Mouse (Mus musculus) thymus, adult 2 months (tissue): ENCODE data around the gene Maml3. TPM values are rescaled to one million over a fixed set of nuclear protein-coding genes. Genes with fewer than 3 reads are reported as not detected.

Experiments used
- DNase-seq: peaks from one replicate; pipeline ENCODE4 v3.0.0; 2021
- H3K27ac ChIP-seq: fragments of 200-500 bp; 2 replicates; pipeline ENCODE4 v1.5.1; 2012; ENCODE audit warnings: low read length, control low read depth; ENCODE audit not compliant: control insufficient read depth, insufficient read depth
- H3K27me3 ChIP-seq: fragments of 200-500 bp; 2 replicates; pipeline ENCODE4 v1.6.1; 2012; ENCODE audit warnings: mild to moderate bottlenecking, low read length, moderate library complexity, mixed read lengths; ENCODE audit not compliant: control insufficient read depth, insufficient read depth
- H3K36me3 ChIP-seq: fragments of 200-500 bp; 2 replicates; pipeline ENCODE4 v1.6.1; 2012; ENCODE audit warnings: mild to moderate bottlenecking, low read length, moderate library complexity; ENCODE audit not compliant: control insufficient read depth, insufficient read depth
- H3K4me1 ChIP-seq: fragments of 200-500 bp; replicated peaks from 2 replicates; pipeline ENCODE4 v1.6.1; 2012; ENCODE audit warnings: low read length; ENCODE audit not compliant: control insufficient read depth, insufficient read depth
- H3K4me3 ChIP-seq: fragments of 200-500 bp; 2 replicates; pipeline ENCODE4 v1.5.1; 2012; ENCODE audit warnings: mild to moderate bottlenecking, low read length, control low read depth, moderate library complexity; ENCODE audit not compliant: control insufficient read depth, insufficient read depth
- CTCF ChIP-seq: fragments of 200-500 bp; IDR thresholded peaks from 2 replicates; pipeline ENCODE4 v1.5.1; 2012; ENCODE audit warnings: mild to moderate bottlenecking, control low read depth, low read length, moderate library complexity, borderline replicate concordance; ENCODE audit not compliant: control insufficient read depth, poor library complexity, insufficient read depth; ENCODE audit errors: extremely low read depth
- POLR2A ChIP-seq: fragments of 200-500 bp; IDR thresholded peaks from 2 replicates; pipeline ENCODE4 v1.6.1; 2012; ENCODE audit warnings: mild to moderate bottlenecking, low read length, control low read depth, moderate library complexity; ENCODE audit not compliant: control insufficient read depth, poor library complexity, insufficient read depth; ENCODE audit errors: extremely low read depth
- WGBS: fragments of 180-500 bp; shearing (Covaris S2); methylation state at CpG from one replicate; pipeline ENCODE4 v1.1.7; 2018; 5-methylcytosine and 5-hydroxymethylcytosine counted together
- polyA plus RNA-seq: library from polyadenylated mRNA; depleted of rRNA; stranded (reverse); fragments of >200 nt; gene quantifications from 2 replicates; pipeline ENCODE4 v1.2.3, GENCODE M21; 2012

Maml3 gene
- polyA plus RNA-seq, 1 experiment = 3.5 TPM

DNA sequence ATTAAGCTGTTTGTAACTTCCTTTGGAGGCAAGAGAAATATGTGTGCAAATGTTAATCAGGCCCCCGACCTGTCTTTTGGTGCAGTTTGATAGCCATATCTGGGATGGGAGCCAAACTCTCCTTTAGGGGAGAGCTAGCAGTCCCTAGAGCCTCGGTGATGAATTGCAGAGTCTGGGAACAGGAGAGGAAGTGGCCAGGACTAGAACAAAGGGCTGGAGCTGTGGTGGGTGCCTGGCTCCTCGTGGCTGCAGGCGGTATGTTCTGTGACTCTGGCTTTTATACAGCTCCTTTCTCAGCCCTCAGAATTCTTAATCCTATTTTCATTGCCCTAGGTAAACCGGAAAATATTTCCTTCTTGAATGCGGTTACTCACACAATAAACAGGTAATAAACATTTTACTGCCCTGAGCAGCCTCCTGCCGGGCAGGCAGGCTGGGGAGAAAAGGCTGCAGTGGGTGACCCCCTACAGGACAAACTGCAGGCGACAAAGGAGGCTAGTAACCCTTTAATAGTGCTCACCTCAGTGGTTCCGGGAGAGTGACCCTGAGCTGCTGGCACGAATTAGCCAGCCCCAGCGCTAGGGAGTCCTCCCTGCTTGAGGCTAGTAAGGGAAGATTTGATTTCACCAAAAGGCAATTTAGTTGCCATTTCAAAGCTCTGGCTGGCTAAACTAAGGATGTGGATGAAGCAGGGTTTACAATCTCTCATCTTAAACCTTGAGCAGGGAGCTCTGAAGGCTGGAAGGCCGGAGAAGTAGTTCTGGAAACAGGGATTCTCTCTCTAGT lies 365.6 kb downstream of the Maml3 start:
- no peak overlapping the region for H3K4me3 ChIP-seq
- H3K27me3 ChIP-seq = no peaks in the 10 kb centered on the region
- TF ChIP-seq CTCF (no peak), POLR2A (no peak)
- no peak for DNase-seq
- peaks cover 15% of the 10 kb centered on the region for H3K4me1 ChIP-seq
- no peak overlapping the region for H3K27ac ChIP-seq
- H3K36me3 ChIP-seq = no peaks in the 10 kb centered on the region
- 25% methylated on average over 12 of the region's 12 CpGs for WGBS

GRCm38 (mm10) chr3:51733685-51734084 lies 371.2 kb downstream of the Maml3 start:
- no peak overlapping the region for H3K4me3 ChIP-seq
- no peak for TF ChIP-seq CTCF
- no peak for TF ChIP-seq POLR2A
- H3K36me3 ChIP-seq = no peaks in the 10 kb centered on the region
- 97% methylated on average over 3 of the region's 3 CpGs for WGBS
- H3K27me3 ChIP-seq = no peaks in the 10 kb centered on the region
- peaks cover 34% of the 10 kb centered on the region for H3K4me1 ChIP-seq
- no peak for DNase-seq
- H3K27ac ChIP-seq = no peak overlapping the region

- DNase-seq = no peak
- peaks cover 41% of the 10 kb centered on the region for H3K4me1 ChIP-seq
- H3K27ac ChIP-seq = no peak overlapping the region
- WGBS = 93% methylated on average over 16 of the region's 16 CpGs
- no peak overlapping the region for H3K4me3 ChIP-seq
- no peaks in the 10 kb centered on the region for H3K36me3 ChIP-seq
- TF ChIP-seq CTCF = no peak
- no peak for TF ChIP-seq POLR2A
- H3K27me3 ChIP-seq = no peaks in the 10 kb centered on the region
Measured at GRCm38 (mm10) chr3:51731949-51732636, 372.8 kb downstream of the Maml3 start.

DNA sequence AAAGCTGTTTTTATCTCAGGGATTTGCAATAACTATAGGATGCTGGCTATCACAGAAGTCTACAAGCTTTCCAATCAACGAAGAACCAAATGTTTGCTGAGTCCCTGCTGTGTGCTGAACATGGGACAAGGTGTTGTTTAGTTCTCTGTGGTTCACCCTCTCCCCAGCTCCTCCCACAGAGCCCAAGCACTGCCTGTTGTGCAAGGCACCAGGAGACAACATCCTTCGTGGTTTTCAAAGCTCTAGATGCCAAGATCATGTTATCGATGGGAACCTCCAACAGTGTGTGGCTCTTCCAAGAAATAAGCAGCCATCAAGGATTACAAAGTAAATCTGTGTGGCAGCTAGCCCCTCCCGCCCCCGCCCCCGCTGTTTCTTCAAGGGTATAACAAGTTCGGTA lies 374.2 kb downstream of the Maml3 start:
- Histone ChIP-seq H3K4me1 (peaks cover 36% of the 10 kb centered on the region), H3K27ac (no peak overlapping the region), H3K27me3 (no peaks in the 10 kb centered on the region), H3K36me3 (no peaks in the 10 kb centered on the region), H3K4me3 (no peak overlapping the region)
- DNase-seq = no peak
- 39% methylated on average over 7 of the region's 7 CpGs for WGBS
- TF ChIP-seq POLR2A (no peak), CTCF (no peak)

GRCm38 (mm10) chr3:51729109-51729918 lies 375.6 kb downstream of the Maml3 start:
- no peak overlapping the region for H3K4me3 ChIP-seq
- 89% methylated on average over 14 of the region's 14 CpGs for WGBS
- H3K27me3 ChIP-seq = no peaks in the 10 kb centered on the region
- no peak for DNase-seq
- no peaks in the 10 kb centered on the region for H3K36me3 ChIP-seq
- H3K27ac ChIP-seq = no peak overlapping the region
- TF ChIP-seq CTCF (no peak), POLR2A (no peak)
- peaks cover 36% of the 10 kb centered on the region for H3K4me1 ChIP-seq

DNA sequence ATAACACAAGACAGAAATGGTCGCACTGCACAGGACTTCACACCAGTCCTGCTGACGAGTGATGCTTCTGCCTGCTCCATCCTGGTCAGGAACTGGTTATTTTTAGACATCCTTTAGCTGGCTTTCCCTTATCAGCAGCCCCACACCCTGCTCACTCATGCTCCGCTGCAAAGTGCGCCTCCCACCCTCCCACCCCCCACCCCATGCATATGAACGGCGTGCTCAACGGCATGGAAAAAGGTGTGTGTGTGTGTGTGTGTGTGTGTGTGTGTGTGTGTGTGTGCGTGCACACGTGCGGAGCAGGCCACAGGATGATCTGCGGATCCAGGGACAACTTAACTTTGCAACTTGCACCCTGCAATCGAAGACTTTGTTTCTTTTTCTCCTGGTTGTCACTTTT lies 376.4 kb downstream of the Maml3 start:
- Histone ChIP-seq H3K27me3 (no peaks in the 10 kb centered on the region), H3K4me1 (peaks cover 36% of the 10 kb centered on the region), H3K4me3 (no peak overlapping the region), H3K27ac (no peak overlapping the region), H3K36me3 (no peaks in the 10 kb centered on the region)
- TF ChIP-seq POLR2A = no peak
- TF ChIP-seq CTCF = no peak
- no peak for DNase-seq
- 21% methylated on average over 12 of the region's 12 CpGs for WGBS
